8 mouse cellular contexts compared by ENCODE assay signal in genomic region chrX:74249615-74250014, GRCm38 (mm10). TPM values are rescaled to one million over a fixed set of nuclear protein-coding genes. Genes with fewer than 3 reads are reported as not detected.
A peak's percentile ranks its signal among the peaks of the same experiment; 100 is the strongest.
DNase-seq lines count a peak whose midpoint lies in the region; ATAC-seq lines count a peak whose summit lies in the region.

TSS of gene Flna (minus strand) at chrX:74249820.

- DNase-seq in 416B (ENCODE audit: low read depth), result peak; percentile 40
- DNase-seq in adrenal gland, postnatal 14 days, result peak; percentile 84
- peak; percentile 61 to 63 for DNase-seq in heart, adult 9 months (ENCODE audit: low spot score in 2 of 2)
- DNase-seq in kidney, adult 8-10 months, result peak; percentile 30 to 65
- peak; percentile 72 to 74 for DNase-seq in spleen, postnatal 36 days (ENCODE audit: low spot score in 2 of 2)

- H3K36me3 ChIP-seq in embryonic facial prominence, embryonic 15.5 days, result no peaks in the 10 kb centered on the region
- no peaks in the 10 kb centered on the region for H3K36me3 ChIP-seq in limb, embryonic 15.5 days
- H3K36me3 ChIP-seq in midbrain, embryonic 15.5 days (replicated peaks), result no peaks in the 10 kb centered on the region

- no peaks in the 10 kb centered on the region for H3K9me3 ChIP-seq in embryonic facial prominence, embryonic 15.5 days (replicated peaks)
- H3K9me3 ChIP-seq in limb, embryonic 15.5 days, result no peaks in the 10 kb centered on the region
- no peaks in the 10 kb centered on the region for H3K9me3 ChIP-seq in midbrain, embryonic 15.5 days

- H3K27ac ChIP-seq in embryonic facial prominence, embryonic 15.5 days (replicated peaks), result peak within 1 kb of the TSS; percentile 72
- H3K27ac ChIP-seq in limb, embryonic 15.5 days, result peak within 1 kb of the TSS; percentile 80
- H3K27ac ChIP-seq in midbrain, embryonic 15.5 days, result peak within 1 kb of the TSS; percentile 60

- H3K27me3 ChIP-seq in embryonic facial prominence, embryonic 15.5 days, result no peaks in the 10 kb centered on the region
- no peaks in the 10 kb centered on the region for H3K27me3 ChIP-seq in limb, embryonic 15.5 days
- no peaks in the 10 kb centered on the region for H3K27me3 ChIP-seq in midbrain, embryonic 15.5 days (replicated peaks)

- H3K4me1 ChIP-seq in embryonic facial prominence, embryonic 15.5 days, result 0 out of 2 replicates have a peak, but pooled peaks cover 5% of the 10 kb centered on the region
- H3K4me1 ChIP-seq in limb, embryonic 15.5 days, result 0 out of 2 replicates have a peak, but pooled peaks cover 7% of the 10 kb centered on the region
- H3K4me1 ChIP-seq in midbrain, embryonic 15.5 days, result peaks cover 4% of the 10 kb centered on the region; the same call in 1 of the 2 replicates

- H3K4me2 ChIP-seq in embryonic facial prominence, embryonic 15.5 days (replicated peaks), result peak within 1 kb of the TSS; percentile 59
- peak within 1 kb of the TSS; percentile 54 for H3K4me2 ChIP-seq in limb, embryonic 15.5 days
- peak within 1 kb of the TSS; percentile 72 for H3K4me2 ChIP-seq in midbrain, embryonic 15.5 days

- H3K4me3 ChIP-seq in embryonic facial prominence, embryonic 15.5 days (replicated peaks), result peak within 1 kb of the TSS; percentile 46
- peak within 1 kb of the TSS; percentile 42 for H3K4me3 ChIP-seq in limb, embryonic 15.5 days
- peak within 1 kb of the TSS; percentile 44 for H3K4me3 ChIP-seq in midbrain, embryonic 15.5 days

- 15% methylated on average over 38 of the region's 38 CpGs for WGBS in embryonic facial prominence, embryonic 15.5 days
- 25% methylated on average over 38 of the region's 38 CpGs for WGBS in limb, embryonic 15.5 days
- 12% methylated on average over 38 of the region's 38 CpGs for WGBS in midbrain, embryonic 15.5 days

- no peak for ATAC-seq in embryonic facial prominence, embryonic 15.5 days (ENCODE audit: insufficient number of reproducible peaks, low FRiP score, low TSS enrichment, low read depth)
- no peak for ATAC-seq in limb, embryonic 15.5 days (ENCODE audit: insufficient number of reproducible peaks, low FRiP score, low TSS enrichment, low read depth)
- no peak for ATAC-seq in midbrain, embryonic 15.5 days (replicated peaks)

- peak within 1 kb of the TSS; percentile 26; the same call in 1 of the 2 replicates for H3K9ac ChIP-seq in embryonic facial prominence, embryonic 15.5 days
- H3K9ac ChIP-seq in limb, embryonic 15.5 days, result peak within 1 kb of the TSS; percentile 42
- peak within 1 kb of the TSS; percentile 46 for H3K9ac ChIP-seq in midbrain, embryonic 15.5 days

RNA-seq across cellular contexts. Expression of gene Flna, which starts in this region (rescaled TPM):
- 138 and 176 TPM in 2 replicates for total RNA-seq in adrenal gland, postnatal 14 days (2021)
- polyA plus RNA-seq in embryonic facial prominence, embryonic 15.5 days (2015; fragmentation: Nextera tagmentation; extraction: Ambion mirVana), result 226 and 234 TPM in 2 replicates
- polyA plus RNA-seq in limb, embryonic 15.5 days (2015; fragmentation: Nextera tagmentation; extraction: Ambion mirVana), result 228 and 248 TPM in 2 replicates
- polyA plus RNA-seq in midbrain, embryonic 15.5 days (2015; fragmentation: Nextera tagmentation; extraction: Ambion mirVana), result 92.6 and 96.4 TPM in 2 replicates
